Mouse (Mus musculus): ENCODE measurements around the gene Hspa1b. TPM values are rescaled to one million over a fixed set of nuclear protein-coding genes. Genes with fewer than 3 reads are reported as not detected.
A peak's percentile ranks its signal among the peaks of the same experiment; 100 is the strongest.
"Not testable (repeated sequence)": the region's sequence is repeated elsewhere in the genome, so short reads cannot be mapped to it uniquely, and the experiment has no call there.

The Hspa1b gene
- polyA plus RNA-seq, 1 experiment from 2014 or later = 3.0 TPM

DNA sequence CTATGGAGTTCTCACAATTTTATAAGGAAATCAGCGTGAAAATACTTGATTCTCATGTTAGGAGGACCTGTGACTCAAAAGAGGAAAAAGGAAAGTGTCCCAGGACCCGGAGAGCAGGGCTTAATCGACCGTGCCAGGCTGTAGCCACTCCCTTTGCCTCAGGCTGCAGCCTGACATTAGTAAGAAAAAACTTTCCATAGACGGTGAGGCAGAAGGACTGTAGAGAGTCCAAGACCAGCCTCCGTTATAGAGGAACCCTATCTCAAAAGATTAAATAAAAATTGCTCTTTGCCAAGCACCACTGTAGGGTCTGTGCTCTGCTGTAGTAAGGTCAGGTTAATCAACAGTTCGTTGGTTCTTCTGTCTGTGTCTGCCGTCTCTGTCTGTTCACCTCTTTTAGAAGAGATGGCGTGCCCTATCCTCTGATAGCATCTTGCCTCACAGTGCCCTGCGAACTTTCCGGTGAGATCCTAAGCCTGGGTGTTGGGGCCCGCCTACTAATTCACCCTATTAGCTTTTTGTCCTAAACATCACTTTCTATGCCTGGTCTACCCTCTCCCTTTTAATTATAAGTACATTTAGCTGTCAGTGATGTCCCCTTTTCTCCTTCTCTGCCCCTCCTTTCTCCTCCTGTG, 960 bp upstream of the Hspa1b start:
- peak overlapping the region; percentile 98 for H3K27ac ChIP-seq (replicated peaks)
- peak overlapping the region; percentile 68 for H3K4me2 ChIP-seq (replicated peaks; ENCODE audit: low read depth)
- WGBS = 8% methylated on average over 12 of the region's 12 CpGs
- peak overlapping the region; percentile 51 for H3K4me3 ChIP-seq (ENCODE audit: low read depth, low read length)
- no peaks in the 10 kb centered on the region for H3K9me3 ChIP-seq (ENCODE audit: control insufficient read depth, low read length)
- TF ChIP-seq CTCF (IDR thresholded peaks at IDR 0.05; ENCODE audit: low read depth) = no peak
- TF ChIP-seq EP300 (optimal IDR thresholded peaks at IDR 0.05) = no peak
- no peaks in the 10 kb centered on the region for H3K4me1 ChIP-seq (replicated peaks; ENCODE audit: control insufficient read depth, insufficient read depth)
- H3K36me3 ChIP-seq (ENCODE audit: control insufficient read depth, insufficient read depth, low read length) = no peaks in the 10 kb centered on the region
- ATAC-seq (ENCODE audit: low FRiP score, low TSS enrichment) = 0 out of 2 replicates have a peak, but pooled peaks have one; percentile 21
- H3K9ac ChIP-seq (ENCODE audit: low read length) = peak overlapping the region; percentile 68
- no peaks in the 10 kb centered on the region for H3K27me3 ChIP-seq (ENCODE audit: control insufficient read depth, insufficient read depth, low read length)
- peak; percentile 49 for DNase-seq (ENCODE audit: low spot score)

DNA sequence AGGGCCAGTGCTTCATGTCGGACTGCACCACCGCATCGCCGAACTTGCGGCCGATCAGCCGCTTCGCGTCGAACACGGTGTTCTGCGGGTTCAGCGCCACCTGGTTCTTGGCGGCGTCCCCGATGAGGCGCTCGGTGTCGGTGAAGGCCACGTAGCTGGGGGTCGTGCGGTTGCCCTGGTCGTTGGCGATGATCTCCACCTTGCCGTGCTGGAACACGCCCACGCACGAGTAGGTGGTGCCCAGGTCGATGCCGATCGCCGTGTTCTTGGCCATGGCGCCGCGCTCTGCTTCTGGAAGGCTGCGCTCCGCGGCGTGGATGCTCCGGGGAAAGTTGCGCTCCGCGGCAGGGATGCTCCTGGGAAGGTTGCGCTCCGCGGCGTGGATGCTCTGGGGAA, 306 bp downstream of the Hspa1b start:
- H3K27ac ChIP-seq (replicated peaks); H3K9ac ChIP-seq (ENCODE audit: low read length); H3K27me3 ChIP-seq (ENCODE audit: control insufficient read depth, insufficient read depth, low read length); H3K36me3 ChIP-seq (ENCODE audit: control insufficient read depth, insufficient read depth, low read length); DNase-seq (ENCODE audit: low spot score); H3K4me1 ChIP-seq (replicated peaks; ENCODE audit: control insufficient read depth, insufficient read depth); H3K9me3 ChIP-seq (ENCODE audit: control insufficient read depth, low read length): not testable (repeated sequence)
- peak overlapping the region; percentile 30 for H3K4me3 ChIP-seq (ENCODE audit: low read depth, low read length)
- 0% methylated on average over 19 of the region's 47 CpGs for WGBS
- H3K4me2 ChIP-seq (replicated peaks; ENCODE audit: low read depth) = peak overlapping the region; percentile 40
- ATAC-seq (ENCODE audit: low FRiP score, low TSS enrichment) = peak; percentile 42

DNA sequence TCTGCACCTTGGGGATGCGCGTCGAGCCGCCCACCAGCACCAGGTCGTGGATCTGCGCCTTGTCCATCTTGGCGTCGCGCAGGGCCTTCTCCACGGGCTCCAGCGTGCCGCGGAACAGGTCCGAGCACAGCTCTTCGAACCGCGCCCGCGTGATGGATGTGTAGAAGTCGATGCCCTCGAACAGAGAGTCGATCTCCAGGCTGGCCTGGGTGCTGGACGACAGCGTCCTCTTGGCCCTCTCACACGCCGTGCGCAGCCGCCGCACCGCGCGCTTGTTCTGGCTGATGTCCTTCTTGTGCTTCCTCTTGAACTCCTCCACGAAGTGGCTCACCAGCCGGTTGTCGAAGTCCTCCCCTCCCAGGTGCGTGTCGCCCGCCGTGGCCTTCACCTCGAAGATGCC, 1.1 kb downstream of the Hspa1b start:
- not testable (repeated sequence) for H3K4me2 ChIP-seq (replicated peaks; ENCODE audit: low read depth); H3K36me3 ChIP-seq (ENCODE audit: control insufficient read depth, insufficient read depth, low read length)
- WGBS = 19% methylated on average over 10 of the region's 40 CpGs

DNA sequence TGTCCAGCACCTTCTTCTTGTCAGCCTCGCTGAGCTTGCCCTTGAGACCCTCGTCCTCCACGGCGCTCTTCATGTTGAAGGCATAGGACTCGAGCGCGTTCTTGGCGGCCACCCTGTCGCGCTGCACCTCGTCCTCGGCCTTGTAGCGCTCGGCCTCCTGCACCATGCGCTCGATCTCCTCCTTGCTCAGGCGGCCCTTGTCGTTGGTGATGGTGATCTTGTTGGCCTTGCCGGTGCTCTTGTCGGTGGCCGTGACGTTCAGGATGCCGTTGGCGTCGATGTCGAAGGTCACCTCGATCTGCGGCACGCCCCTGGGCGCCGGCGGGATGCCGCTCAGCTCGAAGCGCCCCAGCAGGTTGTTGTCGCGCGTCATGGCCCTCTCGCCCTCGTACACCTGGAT, 1.7 kb downstream of the Hspa1b start:
- 0 out of 2 replicates have a peak overlapping the region, but pooled peaks have one; percentile 10 for H3K4me3 ChIP-seq (ENCODE audit: low read depth, low read length)
- peak overlapping the region; percentile 23; the same call in 1 of the 2 replicates for H3K4me2 ChIP-seq (replicated peaks; ENCODE audit: low read depth)
- H3K4me1 ChIP-seq (replicated peaks; ENCODE audit: control insufficient read depth, insufficient read depth); H3K27ac ChIP-seq (replicated peaks); H3K27me3 ChIP-seq (ENCODE audit: control insufficient read depth, insufficient read depth, low read length); ATAC-seq (ENCODE audit: low FRiP score, low TSS enrichment); H3K9me3 ChIP-seq (ENCODE audit: control insufficient read depth, low read length); DNase-seq (ENCODE audit: low spot score); H3K9ac ChIP-seq (ENCODE audit: low read length); H3K36me3 ChIP-seq (ENCODE audit: control insufficient read depth, insufficient read depth, low read length): not testable (repeated sequence)
- 24% methylated on average over 29 of the region's 40 CpGs for whole genome bisulfite sequencing

More for the DNA sequence above, 1.1 kb downstream of the Hspa1b start:
- H3K9me3 ChIP-seq (ENCODE audit: control insufficient read depth, low read length); H3K27me3 ChIP-seq (ENCODE audit: control insufficient read depth, insufficient read depth, low read length); H3K4me1 ChIP-seq (replicated peaks; ENCODE audit: control insufficient read depth, insufficient read depth); DNase-seq (ENCODE audit: low spot score); ATAC-seq (ENCODE audit: low FRiP score, low TSS enrichment); H3K4me3 ChIP-seq (ENCODE audit: low read depth, low read length); H3K9ac ChIP-seq (ENCODE audit: low read length); H3K27ac ChIP-seq (replicated peaks): not testable (repeated sequence)

DNA sequence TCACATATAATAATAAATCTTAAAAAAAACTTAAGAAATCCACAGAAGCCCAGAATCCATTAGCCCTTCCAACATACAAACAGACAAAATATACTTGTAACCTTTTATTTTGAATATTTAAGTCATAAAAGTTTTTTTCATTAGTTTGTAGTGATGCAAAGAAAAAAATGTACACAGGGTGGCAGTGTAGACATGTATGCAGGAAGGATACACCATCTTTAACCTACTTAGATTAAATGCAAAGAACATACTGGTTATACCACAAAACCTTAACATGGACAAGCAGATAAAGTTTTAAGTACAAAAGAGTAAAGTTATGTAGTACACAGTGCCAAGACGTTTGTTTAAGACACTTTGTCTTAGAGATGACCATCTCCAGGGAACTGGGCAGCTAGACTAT, 2.7 kb downstream of the Hspa1b start:
- Histone ChIP-seq H3K27me3 (ENCODE audit: control insufficient read depth, insufficient read depth, low read length) (no peaks in the 10 kb centered on the region), H3K9me3 (ENCODE audit: control insufficient read depth, low read length) (no peaks in the 10 kb centered on the region), H3K4me1 (replicated peaks; ENCODE audit: control insufficient read depth, insufficient read depth) (0 out of 2 replicates have a peak, but pooled peaks cover under 1% of the 10 kb centered on the region), H3K36me3 (ENCODE audit: control insufficient read depth, insufficient read depth, low read length) (no peaks in the 10 kb centered on the region), H3K27ac (replicated peaks) (no peak overlapping the region), H3K9ac (ENCODE audit: low read length) (no peak overlapping the region), H3K4me2 (replicated peaks; ENCODE audit: low read depth) (no peak overlapping the region), H3K4me3 (ENCODE audit: low read depth, low read length) (no peak overlapping the region)
- 31% methylated on average over 1 of the region's 1 CpGs for WGBS
- ATAC-seq (ENCODE audit: low FRiP score, low TSS enrichment) = no peak
- peak; percentile 81 for TF ChIP-seq CTCF (IDR thresholded peaks at IDR 0.05; ENCODE audit: low read depth)
- TF ChIP-seq EP300 (optimal IDR thresholded peaks at IDR 0.05) = no peak
- DNase-seq (ENCODE audit: low spot score) = no peak

DNA sequence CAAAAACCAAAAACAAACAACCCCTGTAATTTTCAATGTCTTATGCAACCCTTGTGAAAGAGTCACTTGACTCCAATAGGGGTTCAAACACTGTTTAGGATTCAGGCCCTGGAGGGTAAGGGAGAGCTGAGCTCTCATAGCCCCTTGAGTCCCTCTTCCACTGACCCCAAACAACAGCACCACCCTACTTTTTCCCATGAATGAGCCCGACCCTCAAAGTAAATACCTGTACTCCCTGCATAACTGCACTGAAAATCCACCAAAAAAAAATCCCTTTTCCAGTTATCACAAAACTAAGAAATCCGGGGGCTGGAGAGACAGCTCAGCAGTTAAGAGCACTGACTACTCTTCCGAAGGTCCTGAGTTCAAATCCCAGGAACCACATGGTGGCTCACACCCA, 3.2 kb downstream of the Hspa1b start:
- H3K27me3 ChIP-seq (ENCODE audit: control insufficient read depth, insufficient read depth, low read length) = no peaks in the 10 kb centered on the region
- ATAC-seq (ENCODE audit: low FRiP score, low TSS enrichment) (no peak), DNase-seq (ENCODE audit: low spot score) (no peak)
- WGBS = 74% methylated on average over 3 of the region's 3 CpGs
- H3K9me3 ChIP-seq (ENCODE audit: control insufficient read depth, low read length) = no peaks in the 10 kb centered on the region
- no peak overlapping the region for H3K4me3 ChIP-seq (ENCODE audit: low read depth, low read length)
- H3K27ac ChIP-seq (replicated peaks) = no peak overlapping the region
- TF ChIP-seq EP300 (optimal IDR thresholded peaks at IDR 0.05) (no peak), CTCF (IDR thresholded peaks at IDR 0.05; ENCODE audit: low read depth) (no peak)
- H3K4me2 ChIP-seq (replicated peaks; ENCODE audit: low read depth) = no peak overlapping the region
- no peak overlapping the region for H3K9ac ChIP-seq (ENCODE audit: low read length)
- H3K36me3 ChIP-seq (ENCODE audit: control insufficient read depth, insufficient read depth, low read length) = no peaks in the 10 kb centered on the region
- 0 out of 2 replicates have a peak, but pooled peaks cover 3% of the 10 kb centered on the region for H3K4me1 ChIP-seq (replicated peaks; ENCODE audit: control insufficient read depth, insufficient read depth)
